Mouse (Mus musculus) v-Abl transformed pro-B cells (cell line): ENCODE results near the gene Rnf152.

Source experiments
- in situ Hi-C, 2 experiments: fragments of 400-800 bp; cut with MboI; formaldehyde crosslinking; loops; one replicate each; pipeline ENCODE4 v1.15.1; 2025; ENCODE audit not compliant: unreplicated experiment in 2 of 2

Rnf152 gene

GRCm38 (mm10) chr1:105356291-105357011 is at the start of gene Rnf152:
TSS of gene Rnf152 (minus strand) at chr1:105356710.
- in situ Hi-C loops: no loop called here

- in situ Hi-C loops: no loop called here
These were observed 46.3 kb upstream of the Rnf152 start for GRCm38 (mm10) chr1:105402853-105403252.

- in situ Hi-C loops: no loop called here
These were observed 27.8 kb upstream of the Rnf152 start for GRCm38 (mm10) chr1:105384141-105384937.

GRCm38 (mm10) chr1:105377546-105377945 is 21.0 kb upstream of the Rnf152 start:
- in situ Hi-C loops: no loop called here

- in situ Hi-C loops: no loop called here
These were observed 18.1 kb upstream of the Rnf152 start for GRCm38 (mm10) chr1:105374618-105375017.

- in situ Hi-C loops: no loop called here
These were observed 6.2 kb upstream of the Rnf152 start for GRCm38 (mm10) chr1:105362701-105363100.

GRCm38 (mm10) chr1:105358896-105359295 is 2.4 kb upstream of the Rnf152 start:
- in situ Hi-C loops: no loop called here

GRCm38 (mm10) chr1:105355910-105356290 is 610 bp downstream of the Rnf152 start:
- in situ Hi-C loops: no loop called here

GRCm38 (mm10) chr1:105354901-105355891 is 1.3 kb downstream of the Rnf152 start:
- in situ Hi-C loops: no loop called here

GRCm38 (mm10) chr1:105351806-105352205 is 4.7 kb downstream of the Rnf152 start:
- in situ Hi-C loops: no loop called here

GRCm38 (mm10) chr1:105342305-105342704 is 14.2 kb downstream of the Rnf152 start:
- in situ Hi-C loops: no loop called here

- in situ Hi-C loops: no loop called here
These were observed 15.6 kb downstream of the Rnf152 start for GRCm38 (mm10) chr1:105340943-105341342.

- in situ Hi-C loops: no loop called here
These were observed 19.1 kb downstream of the Rnf152 start for GRCm38 (mm10) chr1:105337397-105337796.

- in situ Hi-C loops: no loop called here
These were observed 20.4 kb downstream of the Rnf152 start for GRCm38 (mm10) chr1:105336096-105336495.

- in situ Hi-C loops: no loop called here
These were observed 24.3 kb downstream of the Rnf152 start for GRCm38 (mm10) chr1:105332087-105332731.

GRCm38 (mm10) chr1:105331605-105332004 is 24.9 kb downstream of the Rnf152 start:
- in situ Hi-C loops: no loop called here

- in situ Hi-C loops: no loop called here
These were observed 25.8 kb downstream of the Rnf152 start for GRCm38 (mm10) chr1:105330581-105331320.

GRCm38 (mm10) chr1:105327789-105328188 is 28.7 kb downstream of the Rnf152 start:
- in situ Hi-C loops: no loop called here

- in situ Hi-C loops: no loop called here
These were observed 31.9 kb downstream of the Rnf152 start for GRCm38 (mm10) chr1:105324636-105325035.
